Mouse (Mus musculus): ENCODE results near the gene Srrd.

The Srrd gene

DNA sequence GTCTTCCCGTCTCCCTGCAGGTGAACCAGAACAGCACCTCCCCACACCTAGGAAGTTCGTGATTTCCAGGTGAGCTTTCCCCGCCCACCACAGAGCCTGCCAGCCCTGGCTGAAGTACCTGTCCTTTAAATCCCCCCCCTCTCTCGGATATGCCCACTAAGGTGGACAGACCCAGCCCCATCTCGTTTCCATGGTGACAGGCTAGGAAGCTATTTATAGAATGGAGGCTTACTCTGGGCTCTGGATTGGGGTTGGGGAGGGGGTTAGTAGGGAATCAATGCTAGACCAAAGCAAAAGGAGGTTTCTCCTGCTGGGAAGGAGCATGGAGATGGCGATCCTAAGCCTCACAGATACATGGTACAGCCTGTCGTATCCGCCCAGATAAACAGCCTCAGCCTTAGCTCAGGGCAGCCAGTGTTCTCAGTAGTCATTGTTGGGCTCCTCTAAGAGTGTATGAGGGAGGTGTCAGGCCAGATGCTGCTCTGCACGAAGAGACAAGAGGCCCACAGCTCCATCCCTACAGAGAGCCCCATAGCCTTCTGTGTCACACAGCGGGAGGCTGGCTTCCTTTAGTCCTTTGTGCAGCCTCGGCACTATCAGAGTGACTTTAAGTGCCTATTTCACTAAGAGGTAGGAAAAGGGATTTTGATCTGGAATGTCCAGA lies 29.5 kb downstream of the Srrd start:
- no peak for DNase-seq

GRCm38 (mm10) chr5:112305842-112306241 lies 37.0 kb downstream of the Srrd start:
- no peak for DNase-seq

DNA sequence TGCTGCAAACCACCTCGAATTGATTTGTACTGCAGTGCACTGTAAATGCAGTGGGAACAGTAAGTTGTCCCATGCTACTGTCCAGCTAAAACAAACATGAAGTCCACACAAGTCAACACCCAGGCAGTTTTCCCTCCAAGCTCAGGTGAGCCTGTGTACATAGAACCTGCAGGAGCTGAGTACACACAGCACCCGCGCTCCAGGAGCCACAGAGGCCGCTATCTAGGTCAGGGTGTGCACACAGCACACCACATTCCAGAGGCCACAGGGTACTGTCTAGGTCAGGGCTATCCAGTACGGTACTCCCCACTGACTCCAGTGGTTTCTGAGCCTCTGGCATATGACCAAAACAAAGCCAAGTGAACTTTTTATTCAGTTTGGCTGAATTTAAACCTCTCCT lies 40.5 kb downstream of the Srrd start:
- DNase-seq: no peak

DNA sequence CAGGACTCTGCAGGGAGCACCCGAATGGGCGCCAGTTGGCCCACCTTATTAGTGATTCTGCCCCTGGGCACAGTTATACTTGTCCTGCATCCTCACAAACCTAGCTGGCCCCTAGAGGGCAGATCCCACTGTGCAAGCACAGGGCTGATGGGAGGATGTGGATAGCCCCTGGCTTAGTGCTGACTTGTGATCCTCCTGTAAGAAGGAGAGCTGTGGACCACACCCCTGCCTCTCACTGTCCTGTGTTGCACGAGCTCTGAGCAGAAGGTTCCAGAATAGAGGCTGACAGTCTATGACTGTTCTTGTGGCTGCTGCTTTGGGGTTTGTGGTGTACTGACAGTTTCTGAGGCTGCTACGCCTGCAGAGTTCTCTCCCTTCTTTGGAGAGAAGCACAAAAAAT lies 41.1 kb downstream of the Srrd start:
- no peak for DNase-seq

GRCm38 (mm10) chr5:112300721-112301308 lies 42.0 kb downstream of the Srrd start:
- DNase-seq: no peak

- no peak for DNase-seq
Observed at GRCm38 (mm10) chr5:112300112-112300511, 42.7 kb downstream of the Srrd start.

DNA sequence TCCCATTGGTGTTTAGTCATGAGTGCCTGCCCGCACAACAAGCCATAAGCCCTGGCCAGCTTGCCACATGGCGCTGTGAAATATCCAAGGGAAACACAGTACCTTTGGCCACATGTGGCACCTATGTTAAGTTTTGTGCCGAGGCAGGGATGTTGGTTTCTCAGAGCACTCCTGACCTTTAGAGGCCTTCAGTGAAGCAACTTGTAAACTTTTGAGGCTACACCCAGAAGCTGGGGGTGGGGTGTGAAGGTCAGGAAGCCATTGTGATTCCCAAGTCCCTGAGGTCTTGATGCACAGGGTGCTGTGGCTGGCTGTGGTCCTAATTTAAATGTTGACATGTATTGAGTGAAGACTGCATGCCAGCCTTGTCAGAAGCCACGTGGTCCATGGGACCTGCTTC lies 43.4 kb downstream of the Srrd start:
- DNase-seq: no peak

- peak; percentile 53 to 74 for DNase-seq
Observed at GRCm38 (mm10) chr5:112298226-112298988, 44.4 kb downstream of the Srrd start.

DNA sequence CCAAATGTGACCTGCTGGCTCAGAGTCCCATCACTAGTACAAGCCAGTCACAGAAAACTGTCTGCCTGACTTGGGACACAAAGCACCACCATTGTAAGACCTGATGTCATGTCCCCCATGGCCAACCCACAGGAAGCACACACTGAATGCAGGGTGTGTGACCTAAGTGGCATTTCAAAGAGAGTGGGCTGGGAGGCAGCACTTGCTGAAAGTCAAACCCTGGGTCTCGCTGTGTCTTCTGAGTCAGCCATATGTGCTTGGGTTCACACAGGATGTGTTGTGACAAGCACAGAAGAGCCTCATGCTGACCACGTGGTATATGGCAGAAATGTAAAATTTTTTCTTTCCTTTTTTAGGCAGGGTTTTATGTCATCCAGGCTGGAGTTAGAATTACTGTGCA lies 45.6 kb downstream of the Srrd start:
- peak in 1 of 2 experiments; percentile 46 for DNase-seq

- no peak for DNase-seq
Observed at GRCm38 (mm10) chr5:112296404-112297181, 46.2 kb downstream of the Srrd start.

DNA sequence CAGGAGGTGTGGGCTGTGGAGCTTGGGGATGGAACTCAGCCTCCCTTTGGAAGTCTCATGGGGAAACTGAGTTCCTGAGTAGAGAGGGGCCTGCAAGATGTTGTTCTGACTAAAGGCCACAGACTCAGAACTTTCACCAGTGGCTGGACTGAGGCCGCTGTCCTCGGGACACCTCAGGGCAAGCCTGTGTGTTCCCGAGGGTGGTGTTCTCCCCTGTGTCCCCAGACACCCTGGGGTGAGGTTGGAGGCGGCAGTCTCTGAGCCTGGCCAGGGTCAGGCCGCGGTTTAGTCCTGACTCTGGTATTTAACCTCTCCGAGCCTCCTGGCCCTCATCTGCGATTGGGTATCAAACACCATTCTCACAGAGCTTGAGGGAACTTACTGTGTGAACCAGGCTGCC lies 47.3 kb downstream of the Srrd start:
- DNase-seq: no peak

DNA sequence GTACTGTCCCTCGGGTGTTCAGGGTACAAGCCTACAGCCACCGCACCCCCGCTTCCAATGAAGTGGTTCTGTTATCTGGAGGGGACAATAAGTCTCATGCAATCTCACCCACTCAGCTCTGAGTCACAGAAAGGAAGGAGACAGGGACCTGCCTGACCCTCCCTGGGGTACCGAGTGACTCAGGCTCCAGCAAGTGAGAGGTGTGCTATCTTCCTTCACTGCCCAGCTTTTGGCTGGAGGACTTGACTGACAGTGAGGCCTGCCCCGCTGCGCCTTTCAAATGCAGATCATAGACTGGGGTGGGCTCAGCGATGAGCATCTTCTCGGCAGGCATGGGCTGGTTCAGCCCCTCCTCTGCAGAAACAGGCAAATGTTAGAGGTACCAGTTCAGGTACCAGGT lies 47.7 kb downstream of the Srrd start:
- no peak for DNase-seq

DNA sequence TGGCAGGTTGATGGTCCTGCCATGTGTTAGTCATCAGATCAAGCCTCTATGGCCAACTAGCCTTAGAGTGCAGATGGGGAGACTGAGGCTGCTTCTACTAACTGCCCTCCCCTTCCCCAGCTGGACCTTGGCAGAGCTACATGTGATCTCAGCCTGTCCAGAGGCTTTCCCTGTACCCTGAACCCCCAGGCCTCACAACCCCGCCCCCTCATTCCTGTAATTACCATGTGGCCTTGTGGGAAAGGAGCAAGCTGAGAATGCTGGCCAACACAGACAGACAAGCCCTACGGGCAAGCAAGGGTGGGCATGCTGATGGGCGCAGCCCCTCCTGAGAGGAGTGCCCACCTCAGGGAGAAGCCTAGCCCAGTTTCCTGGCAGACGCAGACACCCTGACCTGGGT lies 48.1 kb downstream of the Srrd start:
- DNase-seq: no peak

DNA sequence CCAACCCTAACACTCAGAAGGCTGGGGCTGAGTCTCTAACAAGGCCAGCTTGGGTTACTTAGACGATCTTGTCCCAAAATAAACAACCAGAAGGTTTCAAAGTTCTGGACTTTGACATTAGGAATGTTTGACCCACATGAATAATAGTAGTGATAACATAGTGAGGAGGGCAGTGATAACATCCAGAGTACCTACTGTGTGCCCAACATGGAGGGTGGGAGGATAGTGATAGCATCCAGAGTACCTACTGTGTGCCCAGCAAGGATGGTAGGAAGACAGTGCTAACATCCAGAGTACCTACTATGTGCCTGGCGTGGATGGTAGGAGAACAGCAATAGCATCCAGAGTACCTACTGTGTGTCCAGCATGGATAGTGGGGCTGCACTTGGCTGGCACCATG lies 49.0 kb downstream of the Srrd start:
- no peak for DNase-seq

DNA sequence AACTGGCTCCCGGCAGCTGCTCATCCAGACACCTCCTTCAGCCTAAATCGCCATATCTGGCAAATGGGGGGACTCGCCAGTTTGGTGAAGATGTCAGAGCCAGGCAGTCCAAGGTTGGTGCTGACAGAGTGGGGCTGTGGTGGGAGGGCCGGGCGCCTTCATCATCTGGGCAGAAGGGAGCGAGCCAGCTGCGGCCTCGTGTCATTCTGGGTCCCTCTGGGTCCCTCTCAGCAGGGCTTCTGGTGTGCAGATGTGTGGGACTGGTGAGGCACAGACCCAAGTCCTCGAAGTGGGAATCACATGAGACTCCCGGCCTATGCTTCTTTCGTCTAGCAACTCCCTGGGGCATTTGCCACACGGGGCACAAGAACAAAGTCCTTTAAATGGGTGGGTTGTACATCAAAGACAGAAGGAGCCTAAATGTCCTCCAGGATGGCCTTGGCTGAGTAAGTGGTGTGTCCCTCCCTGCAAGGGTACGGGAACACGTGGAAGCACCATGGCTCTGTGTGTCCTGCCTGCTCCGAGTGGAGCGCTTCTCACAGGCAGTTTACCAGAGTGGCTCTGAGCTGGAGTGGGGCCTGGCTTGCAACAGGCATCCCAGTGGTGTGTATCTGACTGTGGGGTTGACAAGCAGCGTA lies 50.4 kb downstream of the Srrd start:
- no peak for DNase-seq

DNA sequence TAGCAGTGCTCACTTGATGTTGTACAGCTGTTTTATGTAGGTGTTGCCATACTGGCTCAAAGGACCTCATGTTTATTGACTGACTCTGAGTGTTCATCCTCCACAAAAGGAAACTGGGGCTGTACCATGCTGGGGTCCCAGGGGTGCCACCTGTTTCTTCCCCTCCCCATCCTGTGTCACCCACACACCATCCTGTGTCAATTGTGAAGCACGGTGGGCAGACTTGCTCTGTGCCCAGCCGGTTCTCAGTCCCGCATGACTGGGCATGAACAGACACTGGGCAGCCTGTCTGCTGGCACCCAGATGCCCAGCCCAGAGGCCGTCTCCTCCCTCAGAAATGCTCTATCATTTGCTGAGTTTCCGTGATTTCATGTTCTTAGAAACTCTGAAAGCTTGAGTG lies 51.0 kb downstream of the Srrd start:
- peak in 1 of 2 experiments; percentile 56 for DNase-seq

GRCm38 (mm10) chr5:112290536-112290880 lies 52.3 kb downstream of the Srrd start:
- DNase-seq: no peak

DNA sequence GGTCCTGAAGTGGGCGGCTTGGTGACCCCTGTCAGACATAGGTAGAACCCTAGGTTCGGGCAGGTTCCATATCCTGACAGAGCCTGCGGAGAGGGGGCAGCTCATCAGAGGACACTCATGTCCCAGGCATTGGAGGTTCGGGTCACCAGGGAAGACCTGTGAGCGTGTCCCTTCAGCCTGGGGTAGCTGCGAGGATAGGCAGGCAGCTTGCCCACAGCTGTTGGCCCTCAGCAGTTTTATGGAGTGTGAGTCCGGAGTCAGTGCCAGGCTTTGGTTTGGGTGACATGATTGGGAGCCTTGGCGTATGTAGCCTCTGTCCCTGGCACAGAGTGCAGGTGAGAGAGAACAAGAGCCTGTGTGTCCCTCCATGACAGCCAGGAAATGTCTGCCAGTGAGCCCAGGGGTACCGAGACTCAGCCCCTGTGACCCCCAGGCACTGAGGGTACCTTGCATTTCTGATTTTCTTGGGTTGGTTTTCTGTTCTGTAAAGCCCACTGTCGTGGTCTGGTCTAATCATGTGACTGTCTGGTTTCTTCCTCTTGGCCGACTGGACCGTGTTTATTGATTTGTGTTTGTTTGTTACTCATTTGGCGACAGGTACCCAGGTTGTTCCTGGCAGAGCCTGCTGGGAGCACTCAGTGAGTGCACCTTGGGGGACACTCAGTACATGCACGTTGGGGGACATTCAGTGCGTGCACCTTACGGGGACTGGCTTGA lies 52.9 kb downstream of the Srrd start:
- no peak for DNase-seq

DNA sequence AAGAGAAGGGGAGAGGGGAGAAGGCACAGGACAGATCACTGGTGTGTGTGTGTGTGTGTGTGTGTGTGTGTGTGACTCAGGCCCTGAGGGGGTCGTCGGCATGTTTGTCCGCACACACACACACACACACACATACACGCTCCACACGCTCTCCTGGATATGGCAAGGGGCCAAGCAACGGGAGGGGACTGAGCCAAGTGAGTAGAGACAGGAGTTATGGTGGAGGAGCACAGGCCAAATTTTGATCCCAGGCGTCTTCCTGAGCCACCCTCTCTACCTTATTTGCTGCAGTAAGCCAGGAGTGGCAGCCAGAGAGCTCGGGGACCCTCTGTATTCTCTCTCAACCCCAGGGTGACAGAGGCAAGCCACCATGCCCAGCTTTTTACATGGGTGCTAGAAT lies 53.6 kb downstream of the Srrd start:
- DNase-seq: no peak

GRCm38 (mm10) chr5:112288193-112289141 lies 54.4 kb downstream of the Srrd start:
- peak in 1 of 2 experiments; percentile 16 for DNase-seq

DNA sequence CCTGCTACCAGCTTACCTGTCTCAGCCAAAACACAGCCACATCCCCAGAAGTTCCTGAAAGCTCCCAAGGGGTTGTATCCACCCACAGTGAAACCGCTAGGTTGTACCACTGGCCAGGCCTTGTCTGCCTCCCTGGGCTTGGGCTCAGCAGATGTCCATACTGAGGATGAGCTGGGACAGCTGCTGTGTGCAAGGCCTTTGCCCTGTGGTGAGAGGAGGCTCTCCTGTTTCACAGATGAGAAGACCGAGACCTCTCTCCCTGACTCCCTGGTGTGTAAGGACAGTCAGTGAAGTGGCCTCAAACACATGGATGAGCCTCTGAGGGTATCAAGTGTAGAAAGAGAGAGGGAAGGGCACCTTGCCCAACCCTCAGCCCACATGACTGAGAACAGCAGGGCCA lies 55.2 kb downstream of the Srrd start:
- DNase-seq: peak in 1 of 2 experiments; percentile 13

Data from thymus, postnatal 36 days (tissue).